Mouse (Mus musculus) R1 (cell line): Measurements from ENCODE around the gene Sln.

ENCODE experiments used
- DNase-seq: peaks from one replicate; pipeline ENCODE4 v3.0.0-alpha.2; 2018; ENCODE audit warnings: low read depth, low spot score

Gene Sln

DNA sequence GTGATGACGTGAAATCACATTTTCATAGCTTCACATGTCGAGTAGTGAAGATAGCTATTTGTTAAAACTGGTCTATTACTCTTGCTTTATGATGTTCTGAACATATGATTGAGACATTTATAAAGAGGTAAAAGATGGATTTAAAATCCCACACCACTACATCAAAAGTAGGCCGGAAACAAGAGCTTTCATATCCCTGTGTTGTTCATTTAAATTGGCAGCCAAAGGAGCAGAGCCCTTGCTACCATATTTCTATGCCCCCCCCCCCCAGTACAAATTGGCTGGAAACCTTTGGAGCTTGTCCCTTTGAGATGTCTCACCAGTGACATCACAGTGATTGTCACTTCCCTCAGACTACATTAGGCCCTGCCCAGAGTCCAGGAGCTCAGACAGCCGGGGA lies at the start of gene Sln:
Gene Sln (plus strand): TSS at position 301 of the 400 bp plus-strand sequence.
- DNase-seq = no peak

DNA sequence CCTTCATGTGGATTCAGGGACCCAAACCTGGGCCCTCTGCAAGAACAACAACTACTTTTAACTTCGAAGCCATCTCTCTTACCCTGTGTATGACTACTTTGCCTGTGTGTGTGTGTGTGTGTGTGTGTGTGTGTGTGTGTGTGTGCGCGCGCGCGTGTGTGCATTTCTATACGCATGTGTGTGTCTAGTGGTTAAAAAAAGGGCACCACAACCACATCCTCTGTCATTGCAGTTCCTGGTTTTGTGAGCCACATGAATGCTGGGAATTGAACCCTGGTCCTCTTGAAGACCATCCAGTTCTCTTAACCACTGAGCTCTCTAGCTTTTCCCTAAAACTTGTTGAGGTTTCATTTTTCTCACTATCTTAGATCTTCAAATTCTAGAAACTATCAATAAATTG lies 47.0 kb upstream of the Sln start:
- DNase-seq = no peak

DNA sequence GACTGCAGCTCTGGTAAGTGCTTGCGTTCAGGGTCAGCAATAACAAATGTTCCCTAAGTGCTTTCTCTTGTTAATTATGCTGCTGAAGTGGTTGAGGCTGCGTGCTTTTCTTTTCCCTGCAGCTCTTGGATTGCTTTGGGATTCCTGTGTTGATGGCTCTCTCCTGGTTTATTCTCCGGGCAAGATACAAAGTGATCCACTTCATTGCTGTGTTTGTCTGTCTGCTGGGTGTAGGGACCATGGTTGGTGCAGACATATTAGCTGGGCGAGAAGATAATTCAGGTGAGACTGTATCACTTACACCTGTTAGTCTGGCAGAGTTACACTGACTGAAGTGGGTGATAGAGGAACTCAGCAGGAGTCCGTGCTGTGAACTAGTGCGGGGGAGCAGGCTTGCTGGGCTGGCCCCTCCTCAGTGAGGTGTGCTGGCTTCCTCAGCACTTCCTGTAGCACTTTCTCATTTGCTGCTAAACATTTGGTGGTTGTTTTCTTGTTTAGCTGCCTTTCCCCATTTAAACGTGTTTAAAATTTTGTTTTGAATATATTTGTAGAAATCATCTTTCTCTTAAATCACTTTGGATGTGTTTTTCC lies 43.4 kb upstream of the Sln start:
- peak; percentile 95 for DNase-seq

DNA sequence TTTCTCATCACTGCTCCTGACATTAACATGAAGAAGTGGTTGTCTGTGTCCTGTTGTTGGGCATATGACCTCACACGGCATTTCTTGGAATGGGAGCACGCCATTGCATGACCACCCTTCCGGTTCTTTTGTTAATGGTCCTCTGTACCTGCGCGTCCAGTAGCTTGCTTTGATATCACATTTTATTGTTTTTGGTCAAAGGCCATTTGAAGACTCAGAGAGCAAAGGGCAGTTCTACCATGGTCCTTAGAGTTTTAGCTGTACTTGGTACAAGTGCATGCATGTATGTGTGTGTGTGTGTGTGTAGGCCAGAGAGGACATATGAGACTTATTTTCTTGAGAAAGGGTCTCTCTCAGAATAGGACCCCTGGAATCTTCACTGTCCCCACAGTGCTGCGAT lies 36.5 kb upstream of the Sln start:
- DNase-seq = no peak

DNA sequence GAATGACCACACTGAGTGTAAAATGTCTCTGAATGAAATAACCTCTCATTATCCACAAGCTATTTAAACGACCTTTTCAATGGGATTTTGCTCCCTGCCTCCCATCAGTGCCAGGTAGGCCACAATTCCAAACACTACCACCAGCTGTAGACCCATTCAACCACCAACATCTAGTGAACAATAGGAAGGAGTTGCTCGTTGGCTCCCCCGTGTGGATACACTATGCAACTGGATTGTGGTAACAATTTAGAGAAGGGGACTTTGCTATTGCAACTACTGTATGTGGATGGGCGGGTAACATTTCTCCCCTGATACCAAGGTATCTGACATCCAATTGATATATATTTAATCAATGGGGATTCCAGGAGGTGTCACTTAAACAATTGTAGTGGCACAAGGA lies 31.2 kb upstream of the Sln start:
- peak; percentile 88 for DNase-seq

DNA sequence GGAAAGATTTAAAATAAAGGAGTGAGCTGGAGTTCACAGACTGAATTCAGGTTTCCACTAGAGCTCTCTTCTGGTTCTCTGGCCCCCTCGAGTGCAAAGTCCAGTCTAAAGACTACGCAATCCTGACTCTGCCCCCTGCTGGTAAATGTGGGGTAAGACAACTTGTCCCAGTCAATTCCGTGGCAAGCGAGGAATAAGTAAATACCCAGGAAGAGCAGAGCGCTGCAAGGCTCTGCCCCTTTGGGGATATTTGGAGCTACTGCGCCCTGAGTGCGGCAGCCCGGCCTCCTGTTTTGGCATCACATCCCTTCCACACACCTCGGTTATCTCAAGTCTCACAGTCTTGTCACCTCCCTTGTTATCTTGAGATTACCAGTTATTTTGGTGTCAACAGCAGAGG lies 24.6 kb upstream of the Sln start:
- DNase-seq = peak; percentile 86

DNA sequence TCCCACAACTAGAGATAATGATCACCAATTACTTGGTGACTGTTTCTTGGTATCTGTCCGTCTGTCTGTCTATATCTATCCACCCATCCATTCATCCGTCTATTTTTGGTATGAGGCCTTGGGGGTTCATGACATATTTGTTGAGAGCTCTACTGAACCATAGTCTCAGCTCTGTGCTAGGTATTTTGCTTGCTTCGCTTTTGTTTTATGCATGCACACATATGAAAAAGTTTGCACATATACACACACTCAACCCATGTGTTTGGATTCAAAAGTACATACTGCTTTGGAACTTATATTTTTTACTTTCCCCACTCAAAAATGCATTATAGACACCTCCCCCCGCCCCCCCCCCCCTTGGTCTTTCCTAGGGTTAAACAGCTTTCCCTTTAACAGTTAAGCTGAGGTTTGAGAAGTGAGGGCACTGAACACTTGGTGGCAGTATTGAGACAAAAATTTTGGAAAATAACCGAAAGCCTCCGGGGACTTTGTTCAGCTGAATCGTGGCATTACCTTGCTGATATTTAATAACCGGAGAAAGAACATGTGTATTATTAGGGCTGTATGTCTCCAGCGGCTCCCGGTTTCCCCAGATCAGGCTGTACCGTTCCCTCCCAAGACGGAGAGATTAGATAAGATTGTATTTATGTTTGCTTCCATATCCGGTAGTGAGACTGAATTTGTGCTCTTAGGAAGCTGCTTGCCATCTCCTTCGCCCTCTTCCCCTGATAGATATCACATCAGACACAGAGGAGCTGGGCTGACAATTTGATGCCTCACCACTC lies 20.7 kb upstream of the Sln start:
- DNase-seq = peak; percentile 72

DNA sequence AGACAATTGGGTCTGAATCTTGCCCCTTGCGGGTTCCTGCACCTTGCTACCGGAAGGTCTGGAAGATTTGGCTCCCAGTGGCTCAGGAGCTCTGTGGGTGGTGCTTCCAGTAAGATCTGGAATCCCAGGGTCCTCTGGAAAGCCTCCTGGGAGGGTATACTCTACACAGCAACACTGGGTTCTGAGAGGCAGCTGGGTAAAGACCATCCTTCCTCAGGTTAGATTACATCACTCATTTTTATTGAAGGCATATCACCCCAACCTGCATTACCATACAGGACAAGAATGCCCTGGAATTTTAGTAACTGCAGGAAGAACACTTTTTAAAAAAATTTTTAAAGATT lies 20.1 kb upstream of the Sln start:
- DNase-seq = peak; percentile 46

DNA sequence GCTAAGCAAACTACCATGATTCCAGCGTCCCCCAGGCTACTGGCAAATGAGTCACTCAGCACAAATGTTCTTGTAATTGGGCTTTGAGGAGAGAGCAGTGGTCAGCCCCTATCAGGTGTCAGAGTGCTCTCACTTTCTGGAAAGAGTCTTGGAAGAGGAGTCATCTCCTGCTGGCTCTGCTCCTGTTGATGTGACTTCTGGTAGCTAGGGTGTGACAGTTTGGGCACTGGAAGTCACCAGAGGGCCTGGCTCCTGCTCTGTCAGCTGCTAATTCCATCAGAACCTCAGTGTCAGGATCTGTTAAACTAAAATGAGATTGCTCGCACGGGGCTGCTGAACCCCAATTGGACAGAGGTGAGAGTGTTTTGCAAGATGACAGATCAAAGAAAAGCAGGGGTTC lies 14.9 kb upstream of the Sln start:
- no peak for DNase-seq

DNA sequence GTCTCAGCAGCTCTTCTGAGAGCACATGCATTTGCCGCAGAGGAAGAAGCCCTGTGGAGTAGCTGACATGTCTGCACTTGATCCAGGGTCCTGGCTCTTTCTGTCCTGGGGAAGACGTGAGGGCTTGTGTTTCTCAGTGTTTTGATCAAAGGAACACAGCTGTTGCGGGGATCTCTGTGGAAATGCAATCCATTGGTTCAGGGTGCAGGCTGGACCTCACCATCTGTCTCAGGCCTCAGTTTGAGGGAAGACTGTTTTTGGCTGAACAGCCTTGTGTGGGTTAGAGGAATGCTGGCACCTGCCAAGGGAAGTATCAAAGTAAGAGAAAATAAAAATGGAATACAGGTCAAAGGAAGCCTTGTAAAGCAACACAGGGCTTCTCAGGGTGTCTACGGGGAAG lies 14.0 kb upstream of the Sln start:
- no peak for DNase-seq

DNA sequence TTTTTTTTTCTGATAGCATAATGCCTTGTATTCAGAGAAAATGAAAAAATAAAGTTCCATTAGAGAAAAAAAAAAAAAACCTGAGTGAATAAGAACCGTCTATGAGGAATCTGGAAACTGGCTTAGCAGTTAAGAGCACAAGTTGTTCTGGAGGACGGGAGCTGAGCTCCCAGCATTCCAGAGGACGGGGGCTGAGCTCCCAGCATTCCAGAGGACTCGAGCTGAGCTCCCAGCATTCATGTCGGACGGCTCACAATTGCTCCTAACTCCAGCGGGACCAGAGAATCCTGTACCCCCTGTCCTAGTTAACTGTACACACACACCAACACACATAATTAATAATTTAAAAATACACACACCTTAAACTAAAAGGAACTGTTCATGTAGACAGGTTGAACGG lies 11.1 kb upstream of the Sln start:
- DNase-seq = peak; percentile 52

DNA sequence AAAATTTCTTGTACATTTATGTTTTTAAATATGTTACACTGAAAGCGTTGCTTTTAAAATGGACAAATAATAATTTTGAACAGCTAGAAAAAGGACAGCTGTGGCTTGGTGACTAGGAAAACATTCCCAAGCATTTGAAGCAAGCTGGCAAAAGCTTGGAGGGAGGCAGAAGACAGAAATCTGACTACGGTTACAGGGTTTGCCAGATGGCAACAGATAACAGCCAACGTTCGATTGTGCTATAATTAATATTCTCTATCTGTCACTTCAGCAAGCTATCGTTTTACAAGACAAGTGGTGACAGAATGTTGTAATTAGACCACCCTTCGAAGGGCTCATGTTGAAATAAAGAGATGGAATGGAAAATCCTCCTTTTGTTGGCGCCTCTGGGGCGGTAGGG lies 1.4 kb upstream of the Sln start:
- no peak for DNase-seq

DNA sequence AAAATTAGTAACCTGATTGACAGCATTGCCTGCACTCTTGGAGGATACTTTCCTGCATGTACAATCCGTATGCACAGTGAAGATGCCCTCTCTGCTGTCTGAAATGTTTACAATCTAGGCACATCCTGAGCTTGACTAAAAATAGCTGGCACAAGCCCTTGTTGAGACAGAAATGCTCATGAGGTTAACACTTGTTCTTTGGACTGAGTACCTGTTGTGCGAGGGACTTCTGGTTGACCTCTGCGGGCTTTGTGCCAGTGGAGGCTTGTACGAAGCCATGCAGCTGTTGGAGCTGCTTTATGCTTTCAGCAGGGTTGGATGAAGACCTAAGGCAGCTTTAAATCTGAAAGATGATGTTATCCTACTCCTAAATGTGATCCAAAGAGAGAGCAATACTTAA lies 2.2 kb downstream of the Sln start:
- DNase-seq = no peak

DNA sequence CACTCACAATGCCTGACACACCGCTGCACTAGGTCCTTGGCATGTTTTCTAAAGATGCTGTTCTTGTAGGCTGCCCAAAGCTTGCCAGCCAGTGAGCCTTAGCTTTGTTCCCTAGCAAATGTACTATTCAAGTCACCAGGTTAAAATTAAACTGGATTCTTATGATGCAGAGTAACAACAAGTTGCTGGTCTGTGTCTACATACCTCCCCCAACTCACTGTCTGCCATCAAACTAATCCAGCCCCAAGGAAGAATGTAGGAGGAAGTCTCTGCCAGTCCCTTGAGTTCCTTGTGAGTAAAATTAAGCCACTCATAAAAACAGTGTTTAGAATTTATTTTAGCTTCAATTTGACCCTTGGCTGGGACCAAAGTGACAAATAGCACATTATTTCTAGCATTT lies 3.7 kb downstream of the Sln start:
- DNase-seq = no peak

DNA sequence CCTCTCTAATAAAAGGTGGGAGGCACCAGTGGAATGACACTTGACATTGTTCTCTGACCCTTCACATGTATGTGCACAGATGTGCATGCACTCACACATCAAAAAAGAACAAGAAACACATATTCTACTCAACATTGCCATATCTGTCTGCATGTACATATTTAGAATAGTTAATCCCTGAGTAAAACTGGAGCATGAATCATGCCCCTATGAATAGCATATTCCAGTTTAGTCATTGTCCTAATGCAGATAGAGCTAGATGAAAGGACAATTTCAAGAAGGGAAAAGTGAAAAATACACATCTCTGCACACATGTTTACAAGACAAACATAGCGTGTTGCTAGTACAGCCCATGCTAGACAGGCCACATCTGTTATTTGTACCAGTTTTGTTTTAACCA lies 4.6 kb downstream of the Sln start:
- DNase-seq = no peak

DNA sequence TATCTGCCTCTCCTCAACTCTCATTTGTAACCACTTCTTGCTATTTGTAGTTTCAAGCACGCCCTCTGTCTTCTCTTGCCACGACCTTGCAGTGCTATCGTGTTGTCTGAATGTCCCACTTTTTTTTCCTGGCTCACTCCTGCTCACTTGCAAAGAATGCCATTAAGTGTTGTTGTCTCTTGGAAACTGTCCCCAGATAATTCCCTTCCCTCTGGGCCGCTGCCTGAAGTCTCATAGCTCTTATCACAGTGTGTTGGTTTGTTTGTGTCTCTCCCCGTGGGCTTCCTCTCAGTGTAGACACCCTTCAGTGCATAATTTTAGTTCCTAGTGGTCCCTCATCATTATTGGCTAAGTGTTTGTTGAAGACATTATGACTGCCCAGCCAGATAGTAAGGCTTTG lies 7.9 kb downstream of the Sln start:
- no peak for DNase-seq

DNA sequence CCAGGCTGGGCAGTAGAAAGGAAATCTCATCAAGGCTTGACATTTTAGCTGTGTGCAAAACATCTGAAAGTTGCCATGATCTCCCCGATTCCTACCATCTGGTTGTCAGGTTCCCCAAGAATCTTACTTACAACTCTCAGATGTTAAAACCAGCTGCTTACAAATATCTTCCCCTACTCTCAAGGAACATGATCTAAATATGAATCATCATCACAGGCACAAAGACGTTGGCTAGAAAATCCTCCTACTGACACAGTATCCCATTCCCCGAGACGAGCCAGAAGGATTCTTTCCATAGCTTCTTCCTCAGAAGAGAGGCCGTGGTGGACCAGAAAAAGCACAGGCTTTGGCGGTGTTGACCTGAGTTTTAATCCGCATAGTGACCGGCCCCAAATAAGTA lies 23.3 kb downstream of the Sln start:
- DNase-seq = no peak

DNA sequence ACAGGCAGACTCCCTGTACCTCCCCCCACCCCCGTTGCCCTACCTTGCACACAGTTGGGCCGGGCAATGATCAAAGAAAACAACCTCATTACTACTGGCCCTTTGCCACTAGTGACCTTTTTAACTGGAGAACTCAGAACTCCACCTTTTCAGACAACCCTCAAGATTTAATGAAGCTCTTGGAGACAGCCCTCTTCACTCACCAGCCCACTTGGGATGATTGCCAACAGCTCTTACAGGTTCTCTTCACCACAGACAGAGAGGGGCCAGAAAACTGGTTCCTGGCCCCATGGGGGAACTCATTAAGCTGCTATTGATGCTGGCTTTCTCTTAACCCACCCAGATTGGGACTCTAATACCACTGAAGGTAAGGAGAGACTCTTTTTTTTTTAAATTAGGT lies 27.5 kb downstream of the Sln start:
- no peak for DNase-seq

DNA sequence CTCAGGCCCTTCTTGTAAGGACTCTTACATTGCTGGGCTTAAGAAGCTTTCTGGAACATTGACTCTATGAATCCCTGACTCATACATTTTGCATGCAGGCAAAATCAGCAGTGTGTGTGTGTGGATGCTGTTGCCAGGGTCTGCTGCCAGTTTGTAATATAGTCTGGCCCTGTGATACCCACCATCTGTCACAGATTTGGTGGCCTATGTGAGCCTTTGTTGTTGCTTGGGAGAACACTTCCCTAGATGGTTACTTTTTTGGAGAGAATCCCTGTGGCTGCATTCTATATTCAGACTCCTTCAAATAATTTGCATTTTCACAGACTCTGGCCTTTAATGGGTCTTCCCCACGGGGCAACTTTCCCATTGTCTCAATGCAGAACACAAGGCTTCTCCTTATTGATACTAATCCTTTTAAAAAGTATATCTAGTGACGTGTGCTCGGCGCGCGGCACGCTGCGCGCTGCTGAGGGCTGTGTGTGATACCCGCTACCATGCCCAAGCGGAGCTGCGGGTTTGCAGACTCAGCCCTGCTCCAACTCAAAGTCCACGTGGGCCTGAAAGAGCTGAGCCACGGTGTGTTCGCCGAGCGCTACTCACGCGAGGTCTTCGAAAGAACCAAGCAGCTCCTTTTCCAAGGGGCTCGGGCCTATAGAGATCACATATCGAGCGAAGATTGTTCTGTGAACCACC lies 33.8 kb downstream of the Sln start:
- DNase-seq = no peak

DNA sequence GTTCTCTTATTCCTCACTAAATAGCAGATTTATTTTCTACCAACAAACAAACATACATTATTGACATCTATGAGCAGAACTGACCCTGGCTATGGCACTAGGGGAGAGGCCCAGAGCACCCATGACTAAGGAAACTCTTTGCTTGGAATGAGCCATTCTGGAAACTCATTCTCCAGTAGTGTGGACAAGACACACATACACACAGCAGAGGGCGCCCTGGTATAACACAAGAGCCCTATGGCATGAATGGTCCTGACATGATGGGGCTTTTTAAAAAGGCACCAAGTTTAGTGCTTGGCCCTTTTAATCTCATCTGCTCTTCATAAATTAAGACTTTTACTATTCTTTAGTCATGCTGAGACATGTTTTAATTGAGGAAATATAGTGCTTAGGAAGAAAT lies 40.1 kb downstream of the Sln start:
- peak; percentile 61 for DNase-seq

DNA sequence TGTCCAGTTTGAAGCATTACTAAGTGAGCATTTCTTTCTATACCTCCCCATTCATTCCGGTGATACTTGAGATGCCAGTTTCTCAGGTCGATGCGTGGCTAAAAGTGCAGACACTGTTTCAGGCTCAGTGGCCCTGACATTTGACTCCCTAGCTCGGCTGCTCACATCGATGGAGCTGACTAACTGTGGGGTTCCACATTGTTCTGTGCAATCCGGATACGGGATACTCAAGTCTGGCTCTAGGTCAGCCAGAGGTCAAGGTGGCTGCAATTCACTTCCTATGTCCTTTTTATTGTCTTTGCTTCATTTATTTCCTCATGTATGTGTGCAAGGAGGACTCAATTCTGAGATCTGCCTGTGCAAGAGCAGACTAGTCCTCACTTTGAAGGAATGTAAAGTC lies 45.9 kb downstream of the Sln start:
- DNase-seq = peak; percentile 81

DNA sequence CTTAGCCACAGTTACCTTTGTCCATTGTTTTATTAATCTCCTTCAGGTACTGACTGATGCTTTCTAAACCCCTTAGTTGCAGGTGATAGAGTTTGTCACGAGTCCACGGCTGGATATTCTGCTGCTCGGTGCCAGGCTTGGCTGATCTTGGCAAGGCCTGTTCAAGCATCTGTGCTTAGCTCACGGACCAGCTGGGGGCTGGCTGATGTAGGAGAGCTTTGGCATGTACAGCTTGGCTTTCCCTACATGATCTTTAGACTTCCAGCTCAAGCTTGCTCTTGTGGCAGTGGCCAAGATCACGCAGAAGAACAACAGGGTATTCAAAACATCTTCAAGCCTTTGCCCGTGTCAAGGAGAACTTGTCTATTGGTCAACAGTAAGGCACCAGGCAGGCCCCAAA lies 49.9 kb downstream of the Sln start:
- no peak for DNase-seq

DNA sequence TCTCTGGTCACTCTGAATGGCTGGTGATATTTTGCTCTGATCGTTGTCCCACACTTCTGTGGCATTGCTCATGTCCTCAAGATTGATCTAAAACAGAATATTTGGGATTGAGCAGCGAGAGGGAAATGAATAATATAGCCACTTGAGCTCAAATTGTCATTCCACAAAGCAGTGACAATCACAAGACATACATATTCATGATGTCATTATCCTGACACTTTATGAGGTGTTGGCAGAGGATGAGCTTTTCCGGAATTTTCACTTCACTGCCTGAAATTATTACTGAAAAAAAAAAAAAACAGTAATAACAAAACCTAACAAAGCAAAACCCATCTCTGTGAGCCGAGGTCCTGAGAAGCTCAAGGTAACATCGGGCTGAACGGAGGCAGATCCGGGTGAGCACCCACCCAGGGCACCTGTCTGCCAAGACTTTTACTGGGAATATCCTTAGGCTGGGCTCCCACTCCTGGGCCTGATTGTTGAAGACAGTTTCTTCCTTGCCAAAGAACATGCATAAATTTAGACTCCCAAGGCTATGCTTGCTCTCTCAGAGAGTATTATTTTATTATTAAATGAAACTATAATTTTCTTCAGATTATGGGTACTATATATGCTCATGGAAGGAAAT lies 53.4 kb downstream of the Sln start:
- no peak for DNase-seq
